Mouse (Mus musculus): ENCODE measurements around the gene Kit.

GRCm38 (mm10) chr5:75695162-75695809 lies 120.6 kb downstream of the Kit start:
- TF ChIP-seq CTCF (IDR thresholded peaks at IDR 0.05; ENCODE audit: low read depth) (no peak), EP300 (IDR thresholded peaks at IDR 0.05; ENCODE audit: low read depth) (no peak)
